Mouse (Mus musculus) spleen, adult 2 months (tissue): ENCODE results near the gene Fancm.

Experiments
- CTCF ChIP-seq: fragments of 200-500 bp; IDR thresholded peaks from 2 replicates; pipeline ENCODE4 v1.5.1; 2011; ENCODE audit warnings: mild to moderate bottlenecking, inconsistent platforms; ENCODE audit not compliant: insufficient read depth, insufficient read length, insufficient replicate concordance; ENCODE audit errors: extremely low read depth
- POLR2A ChIP-seq: fragments of 200-500 bp; IDR thresholded peaks from 2 replicates; pipeline ENCODE4 v1.6.1; 2011; ENCODE audit warnings: low read depth, low read length, inconsistent platforms

- no peak for TF ChIP-seq CTCF
- no peak for TF ChIP-seq POLR2A
These were observed 1.5 kb downstream of the Fancm start for GRCm38 (mm10) chr12:65076906-65077305.
